Mouse (Mus musculus): ENCODE results near the gene Olfr1311.
"Not testable (repeated sequence)": the region's sequence is repeated elsewhere in the genome, so short reads cannot be mapped to it uniquely, and the experiment has no call there.

Olfr1311 gene

DNA sequence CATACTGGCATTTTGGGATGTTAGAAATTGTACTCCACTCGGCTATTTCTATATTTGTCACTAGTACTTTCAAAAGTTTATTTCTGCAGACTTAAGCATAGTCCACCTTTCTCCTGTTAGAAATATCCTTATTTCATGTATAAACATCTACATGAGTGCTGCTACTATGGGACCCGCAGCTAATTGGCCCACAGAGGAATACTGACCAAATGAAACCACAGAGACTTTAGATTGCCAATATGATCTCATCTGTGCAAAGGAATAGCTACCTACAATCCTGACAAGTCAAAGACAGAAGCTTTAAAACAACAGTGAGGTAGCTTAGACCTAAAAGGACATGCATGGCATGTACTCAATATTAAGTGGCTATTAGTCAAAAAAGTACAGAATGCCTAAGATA, at the start of gene Olfr1311:
TSS of gene Olfr1311 (minus strand) at position 101 of the 400 bp plus-strand sequence.
- no peak for DNase-seq

DNA sequence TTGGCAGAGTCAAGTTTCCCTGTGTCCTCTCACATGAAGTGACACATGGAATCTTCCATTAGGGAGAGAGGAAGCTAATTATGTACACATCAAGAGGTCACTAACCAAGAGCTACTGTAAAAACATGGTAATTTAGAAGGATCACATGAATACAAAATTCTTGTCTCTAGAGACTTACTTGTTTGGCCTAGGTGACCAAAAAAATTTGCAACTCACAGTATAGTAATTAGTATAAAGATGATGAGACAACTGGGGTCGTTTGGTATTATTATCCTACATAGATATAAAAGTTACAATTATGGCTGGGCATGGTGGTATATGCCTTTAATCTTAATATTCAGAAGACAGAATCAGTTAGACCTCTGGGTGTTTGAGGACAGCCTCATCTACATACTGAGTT, 25.9 kb upstream of the Olfr1311 start, which contains the start of gene Olfr1312:
TSS of gene Olfr1312 (minus strand) at position 101 of the 400 bp plus-strand sequence.
- DNase-seq = no peak

DNA sequence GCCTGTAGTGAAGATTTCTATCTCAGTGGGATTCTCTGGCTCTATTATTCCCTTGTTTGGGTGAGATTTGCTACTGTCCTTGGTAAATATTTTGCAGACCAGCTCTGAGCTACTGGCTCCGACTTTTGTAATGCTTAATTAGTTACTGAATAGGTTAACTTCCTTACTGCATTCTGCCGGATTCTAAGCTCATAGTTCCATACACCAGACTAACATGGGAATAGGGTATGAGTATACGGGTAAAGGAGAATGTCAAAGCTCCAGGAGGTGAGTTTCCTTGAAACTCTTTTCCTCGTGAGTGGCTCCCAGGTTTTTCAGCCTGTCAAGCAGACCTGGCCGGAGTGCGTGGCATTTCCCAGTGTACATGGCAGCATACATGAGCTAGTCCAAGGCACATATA, 2.8 kb upstream of the Olfr1311 start:
- not testable (repeated sequence) for DNase-seq

DNA sequence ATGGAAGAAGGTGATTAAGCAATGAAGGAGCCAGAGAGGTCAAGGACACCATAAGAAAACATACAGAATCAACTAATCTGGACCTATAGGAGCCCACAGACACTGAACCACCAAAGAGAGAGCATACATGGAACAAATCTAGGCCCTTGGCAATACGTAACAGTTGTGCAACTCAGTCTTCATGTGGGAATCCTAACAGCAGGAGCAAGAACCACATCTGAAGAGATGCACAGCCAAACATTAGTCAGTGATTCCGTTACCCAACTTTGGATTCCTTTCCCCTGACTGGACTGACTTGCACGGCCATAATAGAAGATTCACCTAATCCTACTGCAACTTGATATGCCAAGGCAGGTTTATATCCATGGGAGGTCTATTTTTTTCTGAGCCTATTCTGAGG, 9.3 kb downstream of the Olfr1311 start:
- DNase-seq = no peak

DNA sequence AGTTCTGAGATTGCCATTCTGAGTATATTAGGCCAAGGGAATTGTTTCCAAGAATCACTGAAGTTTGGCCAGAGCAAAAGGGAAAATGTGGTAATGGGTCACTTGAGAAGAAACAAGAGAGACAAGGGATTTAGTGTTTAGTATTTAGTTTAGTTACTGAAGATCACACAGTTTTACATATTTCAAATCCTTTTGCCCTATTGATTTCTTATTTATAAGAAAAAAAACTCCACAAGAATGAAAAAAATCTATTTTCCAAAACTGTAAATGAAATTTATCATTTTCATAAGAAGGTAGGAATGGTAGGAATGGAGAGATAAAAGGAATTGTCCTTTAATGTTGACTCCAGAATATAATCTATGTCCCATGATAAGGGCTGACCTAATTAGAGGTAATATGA, 11.6 kb downstream of the Olfr1311 start, which contains the start of gene Olfr1310:
TSS of gene Olfr1310 (minus strand) at position 101 of the 400 bp plus-strand sequence.
- DNase-seq = no peak

DNA sequence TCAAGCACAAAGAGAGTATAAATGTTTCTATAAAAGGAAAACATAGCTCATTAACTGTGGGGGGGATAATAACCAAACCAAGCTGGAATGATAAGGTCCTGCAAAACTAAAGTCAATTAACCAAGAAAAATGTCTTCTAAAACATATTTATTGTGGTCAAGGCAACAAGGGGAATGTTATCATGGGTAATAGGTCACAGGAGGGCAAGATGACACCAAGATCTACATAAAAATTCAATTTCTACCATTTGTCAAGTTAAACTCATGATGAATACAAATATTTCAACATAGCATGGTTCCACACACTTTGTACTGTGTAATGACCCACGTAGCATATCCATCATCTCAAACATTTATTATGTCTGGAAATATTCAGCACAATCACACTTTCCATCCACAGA, 34.0 kb downstream of the Olfr1311 start, which contains the start of gene Olfr1309:
TSS of gene Olfr1309 (minus strand) at position 101 of the 400 bp plus-strand sequence.
- DNase-seq = no peak
